Mouse (Mus musculus): ENCODE measurements around the gene Fzd10. TPM values are rescaled to one million over a fixed set of nuclear protein-coding genes. Genes with fewer than 3 reads are reported as not detected.

Gene Fzd10
- total RNA-seq (2022), result under 1 TPM; 0.47 to 0.86 (median 0.67) TPM

GRCm38 (mm10) chr5:128600072-128601021, at the start of gene Fzd10:
Gene Fzd10, plus strand, starts transcription at chr5:128600844.
- no peak for DNase-seq (ENCODE audit: low spot score in 2 of 2)

- DNase-seq (ENCODE audit: low spot score in 2 of 2), result no peak
Measured at GRCm38 (mm10) chr5:128551448-128551847, 49.2 kb upstream of the Fzd10 start.

GRCm38 (mm10) chr5:128552136-128552890, 48.3 kb upstream of the Fzd10 start:
- peak; percentile 10 to 21 for DNase-seq (ENCODE audit: low spot score in 2 of 2)

- no peak for DNase-seq (ENCODE audit: low spot score in 2 of 2)
Measured at GRCm38 (mm10) chr5:128558126-128558525, 42.5 kb upstream of the Fzd10 start.

GRCm38 (mm10) chr5:128567313-128567712, 33.3 kb upstream of the Fzd10 start:
- no peak for DNase-seq (ENCODE audit: low spot score in 2 of 2)

GRCm38 (mm10) chr5:128568970-128569369, 31.7 kb upstream of the Fzd10 start:
- DNase-seq (ENCODE audit: low spot score in 2 of 2), result no peak

- no peak for DNase-seq (ENCODE audit: low spot score in 2 of 2)
Measured at GRCm38 (mm10) chr5:128570091-128570490, 30.6 kb upstream of the Fzd10 start.

GRCm38 (mm10) chr5:128570848-128571247, 29.8 kb upstream of the Fzd10 start:
- DNase-seq (ENCODE audit: low spot score in 2 of 2), result no peak

GRCm38 (mm10) chr5:128571706-128572105, 28.9 kb upstream of the Fzd10 start:
- DNase-seq (ENCODE audit: low spot score in 2 of 2), result no peak

- peak; percentile 53 to 59 for DNase-seq (ENCODE audit: low spot score in 2 of 2)
Measured at GRCm38 (mm10) chr5:128575997-128576579, 24.6 kb upstream of the Fzd10 start.

GRCm38 (mm10) chr5:128579047-128579650, 21.5 kb upstream of the Fzd10 start:
- no peak for DNase-seq (ENCODE audit: low spot score in 2 of 2)

- DNase-seq (ENCODE audit: low spot score in 2 of 2), result no peak
Measured at GRCm38 (mm10) chr5:128580931-128581330, 19.7 kb upstream of the Fzd10 start.

- no peak for DNase-seq (ENCODE audit: low spot score in 2 of 2)
Measured at GRCm38 (mm10) chr5:128581516-128581921, 19.1 kb upstream of the Fzd10 start.

- DNase-seq (ENCODE audit: low spot score in 2 of 2), result no peak
Measured at GRCm38 (mm10) chr5:128589231-128589630, 11.4 kb upstream of the Fzd10 start.

- no peak for DNase-seq (ENCODE audit: low spot score in 2 of 2)
Measured at GRCm38 (mm10) chr5:128593446-128593845, 7.2 kb upstream of the Fzd10 start.

GRCm38 (mm10) chr5:128596813-128597212, 3.8 kb upstream of the Fzd10 start:
- DNase-seq (ENCODE audit: low spot score in 2 of 2), result no peak

- no peak for DNase-seq (ENCODE audit: low spot score in 2 of 2)
Measured at GRCm38 (mm10) chr5:128597381-128597780, 3.3 kb upstream of the Fzd10 start.

GRCm38 (mm10) chr5:128598191-128598720, 2.4 kb upstream of the Fzd10 start:
- DNase-seq (ENCODE audit: low spot score in 2 of 2), result no peak

GRCm38 (mm10) chr5:128598760-128599364, 1.8 kb upstream of the Fzd10 start:
- no peak for DNase-seq (ENCODE audit: low spot score in 2 of 2)

GRCm38 (mm10) chr5:128599365-128600071, 1.1 kb upstream of the Fzd10 start:
- DNase-seq (ENCODE audit: low spot score in 2 of 2), result no peak

Measured in layer of hippocampus, adult 8-10 months (tissue).